ENCODE assay signal across 12 mouse cellular contexts in genomic region chr11:11948321-11948987, GRCm38 (mm10). TPM values are rescaled to one million over a fixed set of nuclear protein-coding genes. Genes with fewer than 3 reads are reported as not detected.
A peak's percentile ranks its signal among the peaks of the same experiment; 100 is the strongest.
DNase-seq lines count a peak whose midpoint lies in the region; ATAC-seq lines count a peak whose summit lies in the region.
"Had no signal": no experiment of that assay in that cellular context is flagged by ENCODE, and none has a peak within 500 bp of the region (broad histone marks: within the 10 kb centered on the region; RNA-seq: fewer than 3 reads in every experiment).

No protein-coding gene starts in this region.

- peak; percentile 79 for ATAC-seq in heart, embryonic 15.5 days (replicated peaks; ENCODE audit: insufficient number of reproducible peaks, insufficient read depth, low FRiP score, low read depth)
- 0 out of 2 replicates have a peak, but pooled peaks have one; percentile 28 for ATAC-seq in midbrain, embryonic 12.5 days (ENCODE audit: low FRiP score, low read depth)
- ATAC-seq in midbrain, embryonic 15.5 days (replicated peaks): no peak
- ATAC-seq in embryonic facial prominence, embryonic 15.5 days (ENCODE audit: insufficient number of reproducible peaks, low FRiP score, low TSS enrichment, low read depth): peak; percentile 80
- ATAC-seq in megakaryocyte progenitor cell, adult 5-6 weeks (replicated peaks; ENCODE audit: poor library complexity): peak; percentile 40
- no peak; the same call in 1 of the 2 replicates for ATAC-seq in forebrain, embryonic 11.5 days (replicated peaks; ENCODE audit: low FRiP score)

- H3K27me3 ChIP-seq in heart, embryonic 15.5 days: no peaks in the 10 kb centered on the region
- H3K27me3 ChIP-seq in midbrain, embryonic 12.5 days: no peaks in the 10 kb centered on the region
- no peaks in the 10 kb centered on the region for H3K27me3 ChIP-seq in midbrain, embryonic 15.5 days (replicated peaks)
- no peaks in the 10 kb centered on the region for H3K27me3 ChIP-seq in embryonic facial prominence, embryonic 15.5 days
- no peaks in the 10 kb centered on the region for H3K27me3 ChIP-seq in forebrain, embryonic 11.5 days (ENCODE audit: control insufficient read depth, insufficient read depth, low read length)
- H3K27me3 ChIP-seq: hindbrain, embryonic 15.5 days had no signal

- peak overlapping the region; percentile 23; the same call in 1 of the 2 replicates for H3K4me2 ChIP-seq in heart, embryonic 15.5 days
- no peak overlapping the region for H3K4me2 ChIP-seq in midbrain, embryonic 12.5 days (replicated peaks)
- H3K4me2 ChIP-seq in midbrain, embryonic 15.5 days: no peak overlapping the region
- H3K4me2 ChIP-seq in embryonic facial prominence, embryonic 15.5 days (replicated peaks): no peak overlapping the region
- no peak overlapping the region for H3K4me2 ChIP-seq in forebrain, embryonic 11.5 days (ENCODE audit: low read depth, low read length, severe bottlenecking)
- H3K4me2 ChIP-seq: hindbrain, embryonic 15.5 days had no signal

- peaks cover 32% of the 10 kb centered on the region for H3K4me1 ChIP-seq in heart, embryonic 15.5 days (replicated peaks)
- H3K4me1 ChIP-seq in midbrain, embryonic 12.5 days: peaks cover 7% of the 10 kb centered on the region; the same call in 1 of the 2 replicates
- H3K4me1 ChIP-seq in midbrain, embryonic 15.5 days: no peaks in the 10 kb centered on the region
- H3K4me1 ChIP-seq in embryonic facial prominence, embryonic 15.5 days: peaks cover 37% of the 10 kb centered on the region
- H3K4me1 ChIP-seq in forebrain, embryonic 11.5 days (replicated peaks; ENCODE audit: control insufficient read depth, insufficient read depth, low read length): peaks cover 5% of the 10 kb centered on the region; the same call in 1 of the 2 replicates
- H3K4me1 ChIP-seq: hindbrain, embryonic 15.5 days had no signal

- intact Hi-C loops in heart, postnatal 10 days (cut with DNase I): no loop called here

- no peaks in the 10 kb centered on the region for H3K9me3 ChIP-seq in heart, embryonic 15.5 days (replicated peaks)
- no peaks in the 10 kb centered on the region for H3K9me3 ChIP-seq in midbrain, embryonic 12.5 days
- no peaks in the 10 kb centered on the region for H3K9me3 ChIP-seq in midbrain, embryonic 15.5 days
- H3K9me3 ChIP-seq in embryonic facial prominence, embryonic 15.5 days (replicated peaks): no peaks in the 10 kb centered on the region
- no peaks in the 10 kb centered on the region for H3K9me3 ChIP-seq in forebrain, embryonic 11.5 days (ENCODE audit: control insufficient read depth, low read length)
- H3K9me3 ChIP-seq: hindbrain, embryonic 15.5 days had no signal

- peak overlapping the region; percentile 88 for H3K27ac ChIP-seq in heart, embryonic 15.5 days
- H3K27ac ChIP-seq in midbrain, embryonic 12.5 days (replicated peaks): no peak overlapping the region
- H3K27ac ChIP-seq in midbrain, embryonic 15.5 days: no peak overlapping the region
- peak overlapping the region; percentile 94 for H3K27ac ChIP-seq in embryonic facial prominence, embryonic 15.5 days (replicated peaks)
- no peak overlapping the region for H3K27ac ChIP-seq in forebrain, embryonic 11.5 days (ENCODE audit: low read depth, low read length)
- H3K27ac ChIP-seq: hindbrain, embryonic 15.5 days; left cerebral cortex, adult 2 months had no signal

- 28% methylated on average over 9 of the region's 9 CpGs for WGBS in heart, embryonic 15.5 days
- 68% methylated on average over 9 of the region's 9 CpGs for WGBS in midbrain, embryonic 12.5 days
- WGBS in midbrain, embryonic 15.5 days: 59% methylated on average over 9 of the region's 9 CpGs
- 16% methylated on average over 9 of the region's 9 CpGs for WGBS in embryonic facial prominence, embryonic 15.5 days
- 51% methylated on average over 9 of the region's 9 CpGs for WGBS in forebrain, embryonic 11.5 days

- DNase-seq in heart, postnatal 10 days: no peak
- no peak for DNase-seq in testis, postnatal 14 days (ENCODE audit: low spot score)
- DNase-seq in forebrain, embryonic 11.5 days (ENCODE audit: low spot score): no peak
- DNase-seq: right cerebral cortex, adult 18-20 months; thymus, postnatal 14 days had no signal

- no peak overlapping the region for H3K4me3 ChIP-seq in heart, embryonic 15.5 days
- no peak overlapping the region for H3K4me3 ChIP-seq in midbrain, embryonic 12.5 days
- no peak overlapping the region for H3K4me3 ChIP-seq in midbrain, embryonic 15.5 days
- no peak overlapping the region for H3K4me3 ChIP-seq in embryonic facial prominence, embryonic 15.5 days (replicated peaks)
- no peak overlapping the region for H3K4me3 ChIP-seq in forebrain, embryonic 11.5 days (ENCODE audit: low read depth, low read length)
- H3K4me3 ChIP-seq: hindbrain, embryonic 15.5 days; left cerebral cortex, adult 2 months had no signal

- no peak overlapping the region for H3K9ac ChIP-seq in heart, embryonic 15.5 days
- H3K9ac ChIP-seq in midbrain, embryonic 12.5 days (replicated peaks): no peak overlapping the region
- no peak overlapping the region for H3K9ac ChIP-seq in midbrain, embryonic 15.5 days
- 0 out of 2 replicates have a peak overlapping the region, but pooled peaks have one; percentile 12 for H3K9ac ChIP-seq in embryonic facial prominence, embryonic 15.5 days
- H3K9ac ChIP-seq in forebrain, embryonic 11.5 days (ENCODE audit: low read length): no peak overlapping the region
- H3K9ac ChIP-seq: hindbrain, embryonic 15.5 days had no signal

- peaks cover 41% of the 10 kb centered on the region for H3K36me3 ChIP-seq in heart, embryonic 15.5 days
- peaks cover 22% of the 10 kb centered on the region for H3K36me3 ChIP-seq in midbrain, embryonic 12.5 days
- H3K36me3 ChIP-seq in midbrain, embryonic 15.5 days (replicated peaks): 0 out of 2 replicates have a peak, but pooled peaks cover 4% of the 10 kb centered on the region
- H3K36me3 ChIP-seq in embryonic facial prominence, embryonic 15.5 days: peaks cover 30% of the 10 kb centered on the region
- no peaks in the 10 kb centered on the region; the same call in 1 of the 2 replicates for H3K36me3 ChIP-seq in forebrain, embryonic 11.5 days (ENCODE audit: control insufficient read depth, insufficient read depth, low read length)

RNA-seq across cellular contexts. Expression of gene Ddc, which starts 50.5 kb away (rescaled TPM):
- polyA plus RNA-seq in heart, embryonic 15.5 days (2015; fragmentation: Nextera tagmentation; extraction: Ambion mirVana): 92.1 and 115 TPM in 2 replicates
- total RNA-seq in heart, postnatal 10 days (2021): 10 to 100 TPM; 11.0 to 11.9 TPM
- 18.7 and 26.2 TPM in 2 replicates for polyA plus RNA-seq in midbrain, embryonic 12.5 days (2016; fragmentation: Nextera tagmentation; extraction: Ambion mirVana)
- polyA plus RNA-seq in midbrain, embryonic 15.5 days (2015; fragmentation: Nextera tagmentation; extraction: Ambion mirVana): 20.4 and 21.1 TPM in 2 replicates
- polyA plus RNA-seq in embryonic facial prominence, embryonic 15.5 days (2015; fragmentation: Nextera tagmentation; extraction: Ambion mirVana): 20.7 and 24.2 TPM in 2 replicates
- not detected in 2 replicates for total RNA-seq in megakaryocyte progenitor cell, adult 5-6 weeks (2015)
- total RNA-seq in megakaryocyte progenitor cell, adult 5-6 weeks (2017): not detected in 2 replicates
- 6.8 and 8.7 TPM in 2 replicates for polyA plus RNA-seq in forebrain, embryonic 11.5 days (2014; fragmentation: Nextera tagmentation; extraction: Ambion mirVana)

Comparison
In these comparisons a context has a peak if more than half of its experiments do, and no peak if none do; other contexts are left out.
1. ATAC-seq: peak in heart, embryonic 15.5 days (single experiment), midbrain, embryonic 12.5 days (single experiment), embryonic facial prominence, embryonic 15.5 days (single experiment) and megakaryocyte progenitor cell, adult 5-6 weeks (single experiment); none in midbrain, embryonic 15.5 days (single experiment) and forebrain, embryonic 11.5 days (single experiment).
2. H3K27ac ChIP-seq: peak in heart, embryonic 15.5 days (single experiment) and embryonic facial prominence, embryonic 15.5 days (single experiment); none in midbrain, embryonic 12.5 days (single experiment), midbrain, embryonic 15.5 days (single experiment) and forebrain, embryonic 11.5 days (single experiment).